Mouse (Mus musculus): ENCODE data around the gene Supt20. TPM values are rescaled to one million over a fixed set of nuclear protein-coding genes. Genes with fewer than 3 reads are reported as not detected.
A peak's percentile ranks its signal among the peaks of the same experiment; 100 is the strongest.

Supt20 gene
- polyA plus RNA-seq (2016; fragmentation: Nextera tagmentation; extraction: Ambion mirVana): 126 and 129 TPM in 2 replicates

GRCm38 (mm10) chr3:54692202-54693055 lies at the start of gene Supt20:
TSS of gene Supt20 (plus strand) at chr3:54692807.
- ATAC-seq (ENCODE audit: insufficient number of reproducible peaks, insufficient read depth, low FRiP score, low TSS enrichment, low read depth): peak; percentile 96
- Histone ChIP-seq H3K9ac (replicated peaks) (peak within 1 kb of the TSS; percentile 71), H3K36me3 (peaks cover 25% of the 10 kb centered on the region), H3K4me3 (replicated peaks) (peak within 1 kb of the TSS; percentile 67), H3K4me1 (replicated peaks) (peaks cover 6% of the 10 kb centered on the region; the same call in 1 of the 2 replicates), H3K4me2 (peak within 1 kb of the TSS; percentile 67), H3K27ac (peak within 1 kb of the TSS; percentile 89), H3K9me3 (no peaks in the 10 kb centered on the region), H3K27me3 (no peaks in the 10 kb centered on the region)
- 1% methylated on average over 65 of the region's 65 CpGs for WGBS

- Histone ChIP-seq H3K36me3 (no peaks in the 10 kb centered on the region), H3K27me3 (no peaks in the 10 kb centered on the region), H3K9me3 (no peaks in the 10 kb centered on the region), H3K27ac (no peak overlapping the region), H3K4me2 (no peak overlapping the region), H3K4me3 (replicated peaks) (no peak overlapping the region), H3K4me1 (replicated peaks) (no peaks in the 10 kb centered on the region), H3K9ac (replicated peaks) (no peak overlapping the region)
- no peak for ATAC-seq (ENCODE audit: insufficient number of reproducible peaks, insufficient read depth, low FRiP score, low TSS enrichment, low read depth)
- WGBS: 83% methylated on average over 1 of the region's 1 CpGs
Measured at GRCm38 (mm10) chr3:54642851-54643250, 49.8 kb upstream of the Supt20 start.

GRCm38 (mm10) chr3:54647583-54647982 lies 45.0 kb upstream of the Supt20 start:
- Histone ChIP-seq H3K4me2 (no peak overlapping the region), H3K27me3 (no peaks in the 10 kb centered on the region), H3K9ac (replicated peaks) (no peak overlapping the region), H3K9me3 (0 out of 2 replicates have a peak, but pooled peaks cover 3% of the 10 kb centered on the region), H3K27ac (no peak overlapping the region), H3K4me3 (replicated peaks) (no peak overlapping the region), H3K4me1 (replicated peaks) (no peaks in the 10 kb centered on the region), H3K36me3 (no peaks in the 10 kb centered on the region)
- no peak for ATAC-seq (ENCODE audit: insufficient number of reproducible peaks, insufficient read depth, low FRiP score, low TSS enrichment, low read depth)
- 67% methylated on average over 2 of the region's 2 CpGs for WGBS

- no peak overlapping the region for H3K27ac ChIP-seq
- no peak overlapping the region for H3K4me2 ChIP-seq
- H3K36me3 ChIP-seq: no peaks in the 10 kb centered on the region
Measured at GRCm38 (mm10) chr3:54651576-54651975, 41.0 kb upstream of the Supt20 start.

GRCm38 (mm10) chr3:54654169-54654568 lies 38.4 kb upstream of the Supt20 start:
- no peaks in the 10 kb centered on the region for H3K4me1 ChIP-seq (replicated peaks)
- no peaks in the 10 kb centered on the region for H3K36me3 ChIP-seq
- H3K4me2 ChIP-seq: no peak overlapping the region
- no peak overlapping the region for H3K9ac ChIP-seq (replicated peaks)
- H3K27me3 ChIP-seq: no peaks in the 10 kb centered on the region
- ATAC-seq (ENCODE audit: insufficient number of reproducible peaks, insufficient read depth, low FRiP score, low TSS enrichment, low read depth): no peak
- 90% methylated on average over 1 of the region's 1 CpGs for WGBS
- 0 out of 2 replicates have a peak, but pooled peaks cover 5% of the 10 kb centered on the region for H3K9me3 ChIP-seq
- no peak overlapping the region for H3K27ac ChIP-seq
- H3K4me3 ChIP-seq (replicated peaks): no peak overlapping the region

More at GRCm38 (mm10) chr3:54651576-54651975, 41.0 kb upstream of the Supt20 start:
- Histone ChIP-seq H3K4me3 (replicated peaks) (no peak overlapping the region), H3K4me1 (replicated peaks) (no peaks in the 10 kb centered on the region), H3K9me3 (0 out of 2 replicates have a peak, but pooled peaks cover 3% of the 10 kb centered on the region), H3K27me3 (no peaks in the 10 kb centered on the region), H3K9ac (replicated peaks) (no peak overlapping the region)
- no peak for ATAC-seq (ENCODE audit: insufficient number of reproducible peaks, insufficient read depth, low FRiP score, low TSS enrichment, low read depth)
- 85% methylated on average over 4 of the region's 4 CpGs for WGBS

GRCm38 (mm10) chr3:54657090-54657489 lies 35.5 kb upstream of the Supt20 start:
- Histone ChIP-seq H3K4me1 (replicated peaks) (no peaks in the 10 kb centered on the region), H3K27me3 (no peaks in the 10 kb centered on the region), H3K9me3 (0 out of 2 replicates have a peak, but pooled peaks cover 6% of the 10 kb centered on the region), H3K27ac (no peak overlapping the region), H3K4me3 (replicated peaks) (no peak overlapping the region), H3K36me3 (no peaks in the 10 kb centered on the region), H3K9ac (replicated peaks) (no peak overlapping the region), H3K4me2 (no peak overlapping the region)
- whole genome bisulfite sequencing: 80% methylated on average over 3 of the region's 3 CpGs
- ATAC-seq (ENCODE audit: insufficient number of reproducible peaks, insufficient read depth, low FRiP score, low TSS enrichment, low read depth): no peak

- no peak for ATAC-seq (ENCODE audit: insufficient number of reproducible peaks, insufficient read depth, low FRiP score, low TSS enrichment, low read depth)
- Histone ChIP-seq H3K4me3 (replicated peaks) (no peak overlapping the region), H3K36me3 (no peaks in the 10 kb centered on the region), H3K9ac (replicated peaks) (no peak overlapping the region), H3K27me3 (no peaks in the 10 kb centered on the region), H3K4me1 (replicated peaks) (no peaks in the 10 kb centered on the region), H3K4me2 (no peak overlapping the region), H3K27ac (no peak overlapping the region), H3K9me3 (0 out of 2 replicates have a peak, but pooled peaks cover 6% of the 10 kb centered on the region)
- WGBS: 73% methylated on average over 6 of the region's 6 CpGs
Measured at GRCm38 (mm10) chr3:54657888-54658626, 34.5 kb upstream of the Supt20 start.

- H3K9ac ChIP-seq (replicated peaks): no peak overlapping the region
- H3K27me3 ChIP-seq: no peaks in the 10 kb centered on the region
- 91% methylated on average over 2 of the region's 2 CpGs for WGBS
- 0 out of 2 replicates have a peak, but pooled peaks cover 6% of the 10 kb centered on the region for H3K9me3 ChIP-seq
- H3K4me2 ChIP-seq: no peak overlapping the region
- no peaks in the 10 kb centered on the region for H3K4me1 ChIP-seq (replicated peaks)
- ATAC-seq (ENCODE audit: insufficient number of reproducible peaks, insufficient read depth, low FRiP score, low TSS enrichment, low read depth): no peak
- no peaks in the 10 kb centered on the region for H3K36me3 ChIP-seq
- H3K4me3 ChIP-seq (replicated peaks): no peak overlapping the region
- H3K27ac ChIP-seq: no peak overlapping the region
Measured at GRCm38 (mm10) chr3:54659736-54660135, 32.9 kb upstream of the Supt20 start.

- Histone ChIP-seq H3K36me3 (no peaks in the 10 kb centered on the region), H3K9ac (replicated peaks) (no peak overlapping the region), H3K27ac (no peak overlapping the region), H3K27me3 (no peaks in the 10 kb centered on the region), H3K9me3 (0 out of 2 replicates have a peak, but pooled peaks cover 6% of the 10 kb centered on the region), H3K4me1 (replicated peaks) (no peaks in the 10 kb centered on the region), H3K4me3 (replicated peaks) (no peak overlapping the region), H3K4me2 (no peak overlapping the region)
- ATAC-seq (ENCODE audit: insufficient number of reproducible peaks, insufficient read depth, low FRiP score, low TSS enrichment, low read depth): no peak
- 68% methylated on average over 5 of the region's 5 CpGs for WGBS
Measured at GRCm38 (mm10) chr3:54662411-54662810, 30.2 kb upstream of the Supt20 start.

GRCm38 (mm10) chr3:54668141-54668540 lies 24.5 kb upstream of the Supt20 start:
- Histone ChIP-seq H3K4me1 (replicated peaks) (no peaks in the 10 kb centered on the region), H3K9me3 (no peaks in the 10 kb centered on the region), H3K4me3 (replicated peaks) (no peak overlapping the region), H3K27ac (no peak overlapping the region), H3K9ac (replicated peaks) (no peak overlapping the region), H3K36me3 (no peaks in the 10 kb centered on the region), H3K27me3 (no peaks in the 10 kb centered on the region), H3K4me2 (no peak overlapping the region)
- ATAC-seq (ENCODE audit: insufficient number of reproducible peaks, insufficient read depth, low FRiP score, low TSS enrichment, low read depth): no peak
- WGBS: 77% methylated on average over 3 of the region's 3 CpGs

GRCm38 (mm10) chr3:54668722-54669121 lies 23.9 kb upstream of the Supt20 start:
- H3K4me2 ChIP-seq: no peak overlapping the region
- no peaks in the 10 kb centered on the region for H3K9me3 ChIP-seq
- ATAC-seq (ENCODE audit: insufficient number of reproducible peaks, insufficient read depth, low FRiP score, low TSS enrichment, low read depth): no peak
- no peak overlapping the region for H3K9ac ChIP-seq (replicated peaks)
- H3K36me3 ChIP-seq: no peaks in the 10 kb centered on the region
- H3K27ac ChIP-seq: no peak overlapping the region
- 83% methylated on average over 6 of the region's 6 CpGs for WGBS
- no peaks in the 10 kb centered on the region for H3K27me3 ChIP-seq
- no peaks in the 10 kb centered on the region for H3K4me1 ChIP-seq (replicated peaks)
- H3K4me3 ChIP-seq (replicated peaks): no peak overlapping the region
